Mouse (Mus musculus) lung, embryonic 16.5 days (tissue): ENCODE measurements around the gene BC048562. TPM values are rescaled to one million over a fixed set of nuclear protein-coding genes. Genes with fewer than 3 reads are reported as not detected.

ENCODE experiments used
- ATAC-seq: fragments of 200-750 bp; cut with Nextera tagmentation; 2 replicates; pipeline ENCODE4 v1.8.0; 2017; ENCODE audit warnings: low read depth, mild to moderate bottlenecking, moderate library complexity
- H3K27ac ChIP-seq: fragments of 300-500 bp; sonication (generic); 2 replicates; pipeline ENCODE4 v1.5.1; 2014; ENCODE audit warnings: mild to moderate bottlenecking, control low read depth, low read length
- H3K27me3 ChIP-seq: fragments of 300-500 bp; sonication (generic); 2 replicates; pipeline ENCODE4 v1.6.1; 2014; ENCODE audit warnings: low read depth, low read length, mixed read lengths; ENCODE audit not compliant: control insufficient read depth, insufficient read depth
- H3K36me3 ChIP-seq: fragments of 300-500 bp; sonication (generic); 2 replicates; pipeline ENCODE4 v1.6.1; 2014; ENCODE audit warnings: low read length; ENCODE audit not compliant: control insufficient read depth, insufficient read depth
- H3K4me1 ChIP-seq: fragments of 300-500 bp; sonication (generic); replicated peaks from 2 replicates; pipeline ENCODE4 v1.6.1; 2014; ENCODE audit warnings: low read length, mixed read lengths; ENCODE audit not compliant: control insufficient read depth, insufficient read depth
- H3K4me2 ChIP-seq: fragments of 300-500 bp; sonication (generic); 2 replicates; pipeline ENCODE4 v1.6.1; 2014; ENCODE audit warnings: low read depth, low read length, control low read depth
- H3K4me3 ChIP-seq: fragments of 300-500 bp; sonication (generic); 2 replicates; pipeline ENCODE4 v1.5.1; 2014; ENCODE audit warnings: mild to moderate bottlenecking, low read length, control low read depth
- H3K9ac ChIP-seq: fragments of 300-500 bp; sonication (generic); 2 replicates; pipeline ENCODE4 v1.6.1; 2014; ENCODE audit warnings: low read length, control low read depth
- H3K9me3 ChIP-seq: fragments of 300-500 bp; sonication (generic); 2 replicates; pipeline ENCODE4 v1.6.1; 2016; ENCODE audit warnings: low read length; ENCODE audit not compliant: control insufficient read depth
- WGBS: fragments of 180-500 bp; shearing (Covaris S2); extraction: QIAGEN DNeasy Blood & Tissue Kit; methylation state at CpG from one replicate; pipeline ENCODE4 v1.1.7; 2014; 5-methylcytosine and 5-hydroxymethylcytosine counted together
- polyA plus RNA-seq: library from polyadenylated mRNA; unstranded; fragments of >200 nt; fragmentation: Nextera tagmentation; extraction: Ambion mirVana; gene quantifications from 2 replicates; pipeline ENCODE4 v1.2.1, GENCODE M21; 2015

Gene BC048562
- not detected in 2 replicates for polyA plus RNA-seq

DNA sequence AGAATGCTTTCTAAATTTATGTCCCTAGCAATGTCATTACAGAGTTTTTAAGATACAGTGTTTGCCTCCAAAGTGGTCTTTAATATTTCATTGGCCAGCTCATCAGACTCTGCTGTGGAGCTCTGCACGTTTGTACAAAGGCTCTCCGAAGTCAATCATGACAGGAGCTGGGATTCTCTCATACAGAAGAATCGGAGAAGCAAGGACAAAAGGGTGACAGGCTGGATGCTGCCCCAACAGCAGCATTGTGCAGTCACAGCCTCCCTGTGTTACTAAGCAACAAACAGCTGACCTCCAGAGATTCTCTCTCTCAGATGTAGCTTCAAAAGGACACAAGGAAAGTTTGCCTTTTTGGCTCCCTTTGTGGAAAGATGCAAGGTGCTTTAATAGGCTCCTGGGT, at the start of gene BC048562:
Gene BC048562 (plus strand): TSS at position 301 of the 400 bp plus-strand sequence.
- no peaks in the 10 kb centered on the region for H3K27me3 ChIP-seq
- H3K4me3 ChIP-seq: no peak within 1 kb of the TSS
- H3K4me2 ChIP-seq: no peak within 1 kb of the TSS
- ATAC-seq: no peak
- no peak within 1 kb of the TSS for H3K9ac ChIP-seq
- 71% methylated on average over 3 of the region's 3 CpGs for WGBS
- peaks cover 10% of the 10 kb centered on the region for H3K4me1 ChIP-seq
- H3K9me3 ChIP-seq: no peaks in the 10 kb centered on the region
- no peaks in the 10 kb centered on the region for H3K36me3 ChIP-seq
- H3K27ac ChIP-seq: no peak within 1 kb of the TSS

DNA sequence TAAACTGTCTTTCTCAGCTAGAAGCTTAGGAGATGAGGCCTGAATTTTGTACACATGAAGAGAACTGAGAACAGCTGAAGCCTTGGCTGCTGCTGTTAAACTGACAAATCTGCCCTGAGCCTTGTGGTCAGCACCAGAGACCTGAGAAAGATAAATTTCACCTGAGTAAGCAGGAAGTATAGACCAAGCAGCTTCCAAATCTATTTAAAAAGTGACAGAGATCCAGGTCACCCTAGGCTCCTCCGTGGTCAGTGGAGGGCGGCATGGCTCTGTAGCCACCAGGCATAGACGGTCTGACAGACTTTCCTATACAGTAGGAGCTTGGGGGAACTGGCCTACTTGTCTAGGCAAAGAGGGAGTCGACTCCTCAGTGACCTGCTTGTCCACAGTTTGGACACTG, 49.5 kb upstream of the BC048562 start:
- Histone ChIP-seq H3K27ac (no peak overlapping the region), H3K4me3 (no peak overlapping the region), H3K9me3 (no peaks in the 10 kb centered on the region), H3K36me3 (peaks cover 59% of the 10 kb centered on the region), H3K4me1 (no peaks in the 10 kb centered on the region), H3K4me2 (no peak overlapping the region), H3K9ac (no peak overlapping the region), H3K27me3 (no peaks in the 10 kb centered on the region)
- WGBS: 83% methylated on average over 4 of the region's 4 CpGs
- no peak for ATAC-seq

DNA sequence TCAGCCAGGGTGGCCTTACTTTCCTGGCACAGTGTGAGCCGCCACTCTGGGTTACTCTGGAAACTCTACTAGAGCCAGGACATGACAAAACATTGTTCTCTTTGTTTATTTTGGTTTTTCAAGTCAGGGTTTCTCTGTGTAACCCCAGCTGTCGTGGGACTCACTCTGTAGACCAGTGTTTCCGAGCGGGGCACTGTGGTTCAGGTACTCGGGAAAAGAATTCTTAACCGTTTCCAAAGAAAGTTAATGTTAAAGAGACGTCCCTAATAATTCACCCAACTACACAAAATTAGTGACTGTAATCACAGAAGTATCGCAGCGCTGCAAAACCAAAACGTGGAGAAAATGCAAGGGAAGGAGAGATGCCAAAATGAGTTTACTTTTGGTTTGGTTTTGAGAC, 47.7 kb upstream of the BC048562 start:
- peaks cover 60% of the 10 kb centered on the region for H3K36me3 ChIP-seq
- no peaks in the 10 kb centered on the region for H3K27me3 ChIP-seq
- no peak overlapping the region for H3K27ac ChIP-seq
- no peaks in the 10 kb centered on the region for H3K9me3 ChIP-seq
- no peak for ATAC-seq
- WGBS: 72% methylated on average over 10 of the region's 10 CpGs
- no peak overlapping the region for H3K9ac ChIP-seq
- H3K4me1 ChIP-seq: no peaks in the 10 kb centered on the region
- H3K4me2 ChIP-seq: no peak overlapping the region
- H3K4me3 ChIP-seq: no peak overlapping the region

DNA sequence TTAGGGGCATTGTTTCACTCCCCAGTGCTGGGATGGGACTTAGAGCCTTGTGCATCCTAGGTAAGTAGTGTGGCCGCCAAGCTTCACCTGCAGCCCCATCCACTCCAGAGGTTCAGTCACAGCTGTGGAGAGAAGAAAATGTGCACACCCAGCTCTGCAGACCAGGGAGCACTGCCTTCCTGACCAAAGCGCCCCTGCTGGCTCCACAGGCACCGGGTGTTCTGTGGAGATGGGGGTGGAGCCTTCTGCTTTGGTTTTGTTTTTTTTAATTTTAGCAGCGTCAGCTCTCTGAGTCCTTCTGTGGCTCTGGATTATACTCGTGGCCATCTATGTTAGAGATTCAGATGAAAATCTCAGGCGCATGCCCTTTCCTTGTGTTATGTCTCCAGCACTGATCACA, 47.1 kb upstream of the BC048562 start:
- H3K36me3 ChIP-seq: peaks cover 56% of the 10 kb centered on the region
- no peaks in the 10 kb centered on the region for H3K9me3 ChIP-seq
- H3K4me3 ChIP-seq: no peak overlapping the region
- H3K4me2 ChIP-seq: no peak overlapping the region
- no peaks in the 10 kb centered on the region for H3K4me1 ChIP-seq
- 74% methylated on average over 6 of the region's 6 CpGs for WGBS
- no peak overlapping the region for H3K27ac ChIP-seq
- no peak overlapping the region for H3K9ac ChIP-seq
- H3K27me3 ChIP-seq: no peaks in the 10 kb centered on the region
- no peak for ATAC-seq

DNA sequence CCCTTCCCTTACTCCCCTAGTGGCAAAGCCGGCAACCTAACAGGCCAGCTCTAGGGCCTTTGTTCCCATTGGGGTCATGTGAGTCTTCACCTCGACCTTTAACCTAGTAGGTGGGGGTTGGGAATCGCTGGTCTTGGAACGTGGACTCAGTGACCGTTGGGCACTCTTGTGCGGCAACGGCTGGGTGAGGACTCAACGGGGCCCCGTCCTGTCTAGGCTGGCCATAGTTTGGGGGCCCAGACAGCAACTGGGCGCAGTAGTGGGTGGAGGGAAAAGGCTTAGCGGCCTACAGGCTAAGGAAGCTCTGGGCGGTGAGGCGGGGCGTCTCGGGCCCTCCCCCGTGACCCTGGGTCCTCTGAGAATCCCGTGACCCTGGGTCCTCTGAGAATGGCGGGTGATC, 43.6 kb upstream of the BC048562 start, which contains the start of gene 1700102P08Rik:
Gene 1700102P08Rik (plus strand): TSS at position 130 of the 400 bp plus-strand sequence.
- ATAC-seq: no peak
- no peak within 1 kb of the TSS for H3K4me3 ChIP-seq
- no peak within 1 kb of the TSS for H3K4me2 ChIP-seq
- 74% methylated on average over 18 of the region's 18 CpGs for WGBS
- H3K9me3 ChIP-seq: no peaks in the 10 kb centered on the region
- H3K36me3 ChIP-seq: peaks cover 32% of the 10 kb centered on the region
- no peaks in the 10 kb centered on the region for H3K4me1 ChIP-seq
- H3K27me3 ChIP-seq: no peaks in the 10 kb centered on the region
- H3K9ac ChIP-seq: no peak within 1 kb of the TSS
- H3K27ac ChIP-seq: no peak within 1 kb of the TSS

DNA sequence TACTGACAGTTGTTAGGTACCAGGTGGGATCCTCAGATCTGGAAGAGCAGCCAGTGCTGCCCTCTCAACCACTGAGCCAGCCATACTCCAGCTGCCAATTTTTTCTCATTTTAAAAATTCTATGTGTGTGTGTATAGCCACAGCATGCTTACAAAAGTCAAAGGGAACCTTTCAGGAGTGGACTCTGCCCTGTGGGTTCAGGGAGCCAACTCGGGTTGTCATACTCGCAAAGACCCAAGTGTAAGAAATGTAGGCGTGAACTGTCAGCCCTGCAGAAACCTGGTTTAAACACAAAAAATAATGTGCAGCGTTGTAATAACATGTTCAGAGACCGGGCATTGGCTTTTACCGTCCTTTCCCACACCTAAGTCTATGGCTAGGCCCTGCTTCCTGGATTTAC, 42.1 kb upstream of the BC048562 start:
- no peak overlapping the region for H3K27ac ChIP-seq
- H3K4me3 ChIP-seq: no peak overlapping the region
- H3K9me3 ChIP-seq: no peaks in the 10 kb centered on the region
- H3K4me2 ChIP-seq: no peak overlapping the region
- WGBS: 91% methylated on average over 6 of the region's 6 CpGs
- no peaks in the 10 kb centered on the region for H3K27me3 ChIP-seq
- no peak for ATAC-seq
- H3K36me3 ChIP-seq: peaks cover 22% of the 10 kb centered on the region
- no peak overlapping the region for H3K9ac ChIP-seq
- no peaks in the 10 kb centered on the region for H3K4me1 ChIP-seq

DNA sequence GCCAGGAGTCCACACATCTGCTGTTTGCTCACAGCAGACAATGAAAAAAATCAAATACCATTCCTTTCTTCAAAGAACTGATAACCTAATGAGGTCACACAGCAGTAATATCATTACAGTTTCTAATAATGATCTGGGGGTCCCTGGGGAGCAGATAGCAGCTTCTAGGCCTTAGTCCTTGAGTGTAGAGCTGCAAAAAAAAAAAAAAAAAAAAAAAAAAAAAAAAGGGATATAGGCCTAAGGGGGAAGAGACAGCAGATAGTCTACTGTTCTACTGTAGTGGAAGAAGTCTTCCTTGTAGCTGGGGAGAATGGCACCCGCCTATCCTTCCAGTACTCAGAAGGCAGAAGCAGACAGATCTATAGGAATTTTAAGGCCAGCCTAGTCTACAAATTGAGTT, 40.9 kb upstream of the BC048562 start:
- Histone ChIP-seq H3K4me2 (no peak overlapping the region), H3K9ac (no peak overlapping the region), H3K27ac (no peak overlapping the region), H3K4me1 (no peaks in the 10 kb centered on the region), H3K4me3 (no peak overlapping the region), H3K27me3 (no peaks in the 10 kb centered on the region), H3K9me3 (no peaks in the 10 kb centered on the region), H3K36me3 (peaks cover 17% of the 10 kb centered on the region; the same call in 1 of the 2 replicates)
- 95% methylated on average over 1 of the region's 1 CpGs for WGBS
- ATAC-seq: no peak

DNA sequence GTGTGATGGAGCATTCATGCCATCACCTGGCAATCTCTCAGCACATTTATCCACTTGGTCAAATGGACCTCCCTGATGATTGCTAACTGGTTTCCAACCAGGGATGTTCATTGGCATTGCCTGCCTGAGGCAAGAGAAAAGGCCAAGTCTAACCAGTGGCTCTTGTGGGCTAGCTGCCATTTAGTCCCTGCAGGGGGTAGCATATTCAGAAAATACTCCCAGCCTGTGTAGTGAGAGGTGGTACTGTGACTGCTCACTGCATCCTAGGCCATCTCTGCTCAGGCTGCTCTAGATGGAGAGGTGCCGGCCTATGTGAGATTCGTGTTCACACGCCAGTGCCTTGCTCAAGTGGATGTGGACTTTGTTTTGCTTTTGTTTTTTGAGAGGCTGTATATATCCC, 38.0 kb upstream of the BC048562 start:
- no peak for ATAC-seq
- WGBS: 90% methylated on average over 3 of the region's 3 CpGs

DNA sequence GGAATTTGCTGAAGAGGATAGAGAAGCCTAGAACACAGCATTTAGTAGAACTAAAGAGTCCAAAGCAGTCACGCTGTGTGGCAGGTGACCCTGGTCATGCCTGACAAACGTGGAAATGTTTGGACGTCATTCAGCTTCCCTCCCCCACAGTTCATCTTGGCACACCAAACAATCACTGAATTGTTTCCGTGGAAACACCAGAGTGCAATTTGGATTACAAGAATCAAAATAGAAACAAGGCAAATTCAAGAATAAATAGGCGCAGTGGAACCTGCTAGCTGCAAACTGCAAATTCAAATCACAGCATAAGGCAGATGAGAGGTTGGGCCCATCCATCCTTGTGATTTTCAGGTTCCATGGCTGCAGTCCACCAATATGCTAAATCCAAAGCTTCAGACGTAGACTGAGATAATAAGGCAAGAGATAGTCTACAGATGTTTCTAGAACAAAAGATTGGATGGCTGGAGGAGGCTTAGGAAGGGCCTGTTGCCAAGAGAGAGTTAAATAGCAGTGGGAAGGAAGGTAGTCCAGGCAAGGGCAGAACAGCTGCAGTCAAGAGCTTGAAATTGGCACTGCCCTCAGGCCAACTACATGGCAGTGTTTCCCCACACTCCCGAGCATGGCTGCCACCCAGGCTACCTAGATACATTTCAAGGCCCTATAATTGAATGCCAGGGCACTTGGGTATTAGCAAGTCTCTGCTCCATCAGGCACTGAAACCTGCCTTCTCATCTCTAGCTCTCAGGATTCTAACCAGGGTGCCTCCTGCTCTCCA, 34.9 kb upstream of the BC048562 start:
- H3K9me3 ChIP-seq: no peaks in the 10 kb centered on the region
- 62% methylated on average over 7 of the region's 7 CpGs for WGBS
- H3K27me3 ChIP-seq: no peaks in the 10 kb centered on the region
- no peak overlapping the region for H3K4me3 ChIP-seq
- no peak overlapping the region for H3K27ac ChIP-seq
- H3K4me1 ChIP-seq: no peaks in the 10 kb centered on the region
- H3K36me3 ChIP-seq: no peaks in the 10 kb centered on the region
- no peak for ATAC-seq
- H3K9ac ChIP-seq: no peak overlapping the region
- no peak overlapping the region for H3K4me2 ChIP-seq

More for the DNA sequence above, 38.0 kb upstream of the BC048562 start:
- Histone ChIP-seq H3K36me3 (no peaks in the 10 kb centered on the region), H3K9me3 (no peaks in the 10 kb centered on the region), H3K9ac (no peak overlapping the region), H3K27me3 (no peaks in the 10 kb centered on the region), H3K27ac (no peak overlapping the region), H3K4me3 (no peak overlapping the region), H3K4me2 (no peak overlapping the region), H3K4me1 (no peaks in the 10 kb centered on the region)
